Mouse (Mus musculus): ENCODE results near the gene Chtf18. TPM values are rescaled to one million over a fixed set of nuclear protein-coding genes. Genes with fewer than 3 reads are reported as not detected.

Gene Chtf18
- total and polyA plus RNA-seq, 3 experiments, result 1.3 to 1.7 (median 1.6) TPM

- peaks cover 4% of the 10 kb centered on the region for H3K4me1 ChIP-seq (ENCODE audit: control insufficient read depth, insufficient read depth, low read length)
- H3K9ac ChIP-seq (ENCODE audit: low read depth, low read length), result no peak overlapping the region
- H3K79me2 ChIP-seq (replicated peaks; ENCODE audit: control insufficient read depth, insufficient read depth, low read length), result no peaks in the 10 kb centered on the region
- peak; percentile 73 to 85 for DNase-seq
- H3K4me3 ChIP-seq, result no peak overlapping the region
- H3K27ac ChIP-seq, result no peak overlapping the region
- WGBS, result 26% methylated on average over 2 of the region's 2 CpGs
- H3K36me3 ChIP-seq (ENCODE audit: control insufficient read depth, insufficient read depth, low read length), result no peaks in the 10 kb centered on the region
- TF ChIP-seq CTCF (IDR thresholded peaks at IDR 0.05), result peak; percentile 98
- TF ChIP-seq POLR2A (IDR thresholded peaks at IDR 0.05; ENCODE audit: insufficient read depth, low read depth, low read length), result no peak
- no peak for TF ChIP-seq EP300 (IDR thresholded peaks at IDR 0.05; ENCODE audit: insufficient read depth, low read depth, low read length)
- intact Hi-C loops (cut with DNase I), result loop anchor here (1.0 to 2.0 kb wide), 2 partner anchors 39 to 68 kb away; no protein-coding TSS in a partner anchor
- no peaks in the 10 kb centered on the region for H3K27me3 ChIP-seq (ENCODE audit: control insufficient read depth, insufficient read depth, low read length)
These were observed 4.9 kb upstream of the Chtf18 start for GRCm38 (mm10) chr17:25732082-25732481.

DNA sequence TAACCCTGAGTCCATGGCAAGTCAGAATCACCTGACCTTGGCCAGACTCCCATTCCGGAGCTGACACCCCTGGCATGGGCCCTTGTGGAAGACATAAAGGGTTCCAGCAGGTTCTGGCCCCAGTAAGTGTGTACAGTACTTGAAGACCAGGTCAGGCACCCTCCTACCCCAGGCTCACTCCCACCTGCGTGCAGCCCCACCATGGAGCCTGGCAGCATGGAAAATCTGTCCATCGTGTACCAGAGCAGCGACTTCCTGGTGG, 721 bp upstream of the Chtf18 start:
- H3K4me3 ChIP-seq, result peak overlapping the region; percentile 67
- peak overlapping the region; percentile 72 for H3K27ac ChIP-seq
- 10% methylated on average over 4 of the region's 4 CpGs for WGBS
- H3K4me1 ChIP-seq (ENCODE audit: control insufficient read depth, insufficient read depth, low read length), result peaks cover 4% of the 10 kb centered on the region
- no peaks in the 10 kb centered on the region for H3K36me3 ChIP-seq (ENCODE audit: control insufficient read depth, insufficient read depth, low read length)
- intact Hi-C loops (cut with DNase I), result no loop called here
- no peaks in the 10 kb centered on the region for H3K27me3 ChIP-seq (ENCODE audit: control insufficient read depth, insufficient read depth, low read length)
- TF ChIP-seq EP300 (IDR thresholded peaks at IDR 0.05; ENCODE audit: insufficient read depth, low read depth, low read length) (0 out of 2 replicates have a peak, but pooled peaks have one; percentile 4), POLR2A (IDR thresholded peaks at IDR 0.05; ENCODE audit: insufficient read depth, low read depth, low read length) (no peak)
- no peak for DNase-seq
- no peaks in the 10 kb centered on the region for H3K79me2 ChIP-seq (replicated peaks; ENCODE audit: control insufficient read depth, insufficient read depth, low read length)
- H3K9ac ChIP-seq (ENCODE audit: low read depth, low read length), result peak overlapping the region; percentile 88

GRCm38 (mm10) chr17:25725264-25725663, 2.0 kb downstream of the Chtf18 start:
- WGBS, result 82% methylated on average over 6 of the region's 6 CpGs
- Histone ChIP-seq H3K9ac (ENCODE audit: low read depth, low read length) (no peak overlapping the region), H3K4me1 (ENCODE audit: control insufficient read depth, insufficient read depth, low read length) (peaks cover 4% of the 10 kb centered on the region), H3K27ac (no peak overlapping the region), H3K27me3 (ENCODE audit: control insufficient read depth, insufficient read depth, low read length) (no peaks in the 10 kb centered on the region), H3K4me3 (no peak overlapping the region), H3K79me2 (replicated peaks; ENCODE audit: control insufficient read depth, insufficient read depth, low read length) (no peaks in the 10 kb centered on the region), H3K36me3 (ENCODE audit: control insufficient read depth, insufficient read depth, low read length) (no peaks in the 10 kb centered on the region)
- intact Hi-C loops (cut with DNase I), result no loop called here
- no peak for DNase-seq
- TF ChIP-seq CTCF (IDR thresholded peaks at IDR 0.05), result no peak
- TF ChIP-seq EP300 (IDR thresholded peaks at IDR 0.05; ENCODE audit: insufficient read depth, low read depth, low read length), result no peak
- TF ChIP-seq POLR2A (IDR thresholded peaks at IDR 0.05; ENCODE audit: insufficient read depth, low read depth, low read length), result no peak

GRCm38 (mm10) chr17:25723919-25724318, 3.3 kb downstream of the Chtf18 start:
- no peaks in the 10 kb centered on the region for H3K27me3 ChIP-seq (ENCODE audit: control insufficient read depth, insufficient read depth, low read length)
- 84% methylated on average over 7 of the region's 7 CpGs for WGBS
- no peak overlapping the region for H3K27ac ChIP-seq
- TF ChIP-seq POLR2A (IDR thresholded peaks at IDR 0.05; ENCODE audit: insufficient read depth, low read depth, low read length) (no peak), EP300 (IDR thresholded peaks at IDR 0.05; ENCODE audit: insufficient read depth, low read depth, low read length) (no peak), CTCF (IDR thresholded peaks at IDR 0.05) (no peak)
- peaks cover 4% of the 10 kb centered on the region for H3K4me1 ChIP-seq (ENCODE audit: control insufficient read depth, insufficient read depth, low read length)
- H3K9ac ChIP-seq (ENCODE audit: low read depth, low read length), result no peak overlapping the region
- no peak overlapping the region for H3K4me3 ChIP-seq
- H3K36me3 ChIP-seq (ENCODE audit: control insufficient read depth, insufficient read depth, low read length), result no peaks in the 10 kb centered on the region
- no peaks in the 10 kb centered on the region for H3K79me2 ChIP-seq (replicated peaks; ENCODE audit: control insufficient read depth, insufficient read depth, low read length)
- no peak for DNase-seq
- intact Hi-C loops (cut with DNase I), result no loop called here

GRCm38 (mm10) chr17:25723470-25723869, 3.7 kb downstream of the Chtf18 start:
- intact Hi-C loops (cut with DNase I), result no loop called here
- no peaks in the 10 kb centered on the region for H3K79me2 ChIP-seq (replicated peaks; ENCODE audit: control insufficient read depth, insufficient read depth, low read length)
- no peak overlapping the region for H3K4me3 ChIP-seq
- H3K27me3 ChIP-seq (ENCODE audit: control insufficient read depth, insufficient read depth, low read length), result no peaks in the 10 kb centered on the region
- peaks cover 4% of the 10 kb centered on the region for H3K4me1 ChIP-seq (ENCODE audit: control insufficient read depth, insufficient read depth, low read length)
- no peak overlapping the region for H3K27ac ChIP-seq
- DNase-seq, result no peak
- 96% methylated on average over 19 of the region's 19 CpGs for WGBS
- no peaks in the 10 kb centered on the region for H3K36me3 ChIP-seq (ENCODE audit: control insufficient read depth, insufficient read depth, low read length)
- H3K9ac ChIP-seq (ENCODE audit: low read depth, low read length), result no peak overlapping the region
- TF ChIP-seq POLR2A (IDR thresholded peaks at IDR 0.05; ENCODE audit: insufficient read depth, low read depth, low read length) (no peak), EP300 (IDR thresholded peaks at IDR 0.05; ENCODE audit: insufficient read depth, low read depth, low read length) (no peak), CTCF (IDR thresholded peaks at IDR 0.05) (no peak)

- WGBS, result 97% methylated on average over 5 of the region's 5 CpGs
These were observed 5.7 kb downstream of the Chtf18 start for GRCm38 (mm10) chr17:25721476-25721875.

More at GRCm38 (mm10) chr17:25721476-25721875, 5.7 kb downstream of the Chtf18 start:
- intact Hi-C loops (cut with DNase I), result no loop called here
- no peak overlapping the region for H3K9ac ChIP-seq (ENCODE audit: low read depth, low read length)
- H3K79me2 ChIP-seq (replicated peaks; ENCODE audit: control insufficient read depth, insufficient read depth, low read length), result no peaks in the 10 kb centered on the region
- no peaks in the 10 kb centered on the region for H3K36me3 ChIP-seq (ENCODE audit: control insufficient read depth, insufficient read depth, low read length)
- H3K27ac ChIP-seq, result no peak overlapping the region
- H3K4me1 ChIP-seq (ENCODE audit: control insufficient read depth, insufficient read depth, low read length), result no peaks in the 10 kb centered on the region
- H3K4me3 ChIP-seq, result no peak overlapping the region
- H3K27me3 ChIP-seq (ENCODE audit: control insufficient read depth, insufficient read depth, low read length), result peaks cover 2% of the 10 kb centered on the region; the same call in 1 of the 2 replicates
- no peak for DNase-seq
- TF ChIP-seq POLR2A (IDR thresholded peaks at IDR 0.05; ENCODE audit: insufficient read depth, low read depth, low read length) (no peak), EP300 (IDR thresholded peaks at IDR 0.05; ENCODE audit: insufficient read depth, low read depth, low read length) (no peak), CTCF (IDR thresholded peaks at IDR 0.05) (no peak)

Measured in heart, adult 2 months (tissue).